Mouse (Mus musculus): ENCODE results near the gene Coro2a. TPM values are rescaled to one million over a fixed set of nuclear protein-coding genes. Genes with fewer than 3 reads are reported as not detected.

Gene Coro2a
- polyA plus RNA-seq, 1 experiment, result 9.1 TPM

- under 1% methylated on average over 44 of the region's 46 CpGs for WGBS
- peak; percentile 59 for DNase-seq
- peak within 1 kb of the TSS; percentile 63 for H3K4me3 ChIP-seq (replicated peaks; ENCODE audit: extremely low read depth, low read depth, low read length)
- TF ChIP-seq POLR2A (IDR thresholded peaks at IDR 0.05; ENCODE audit: borderline replicate concordance, extremely low read depth, low read depth, low read length) (peak; percentile 59; the same call in 1 of the 2 replicates), CTCF (IDR thresholded peaks at IDR 0.05; ENCODE audit: insufficient read depth, low read length) (peak; percentile 60)
- H3K4me1 ChIP-seq (ENCODE audit: control insufficient read depth, insufficient read depth, low read length), result no peaks in the 10 kb centered on the region
These were observed 66.1 kb downstream of the Coro2a start, which contains the start of gene Trim14 for GRCm38 (mm10) chr4:46535840-46536361. Trim14 (minus strand) TSS chr4:46536141.

- peak; percentile 18 for DNase-seq
- H3K4me1 ChIP-seq (ENCODE audit: control insufficient read depth, insufficient read depth, low read length), result no peaks in the 10 kb centered on the region
- TF ChIP-seq CTCF (IDR thresholded peaks at IDR 0.05; ENCODE audit: insufficient read depth, low read length), result no peak
- 0 out of 2 replicates have a peak, but pooled peaks have one; percentile 17 for TF ChIP-seq POLR2A (IDR thresholded peaks at IDR 0.05; ENCODE audit: borderline replicate concordance, extremely low read depth, low read depth, low read length)
- peak overlapping the region; percentile 63 for H3K4me3 ChIP-seq (replicated peaks; ENCODE audit: extremely low read depth, low read depth, low read length)
- WGBS, result 7% methylated on average over 16 of the region's 16 CpGs
These were observed 66.7 kb downstream of the Coro2a start for GRCm38 (mm10) chr4:46535094-46535830.

GRCm38 (mm10) chr4:46533934-46534720 is 67.9 kb downstream of the Coro2a start:
- no peak for DNase-seq
- H3K4me3 ChIP-seq (replicated peaks; ENCODE audit: extremely low read depth, low read depth, low read length), result peak overlapping the region; percentile 3
- H3K4me1 ChIP-seq (ENCODE audit: control insufficient read depth, insufficient read depth, low read length), result no peaks in the 10 kb centered on the region
- 13% methylated on average over 29 of the region's 29 CpGs for WGBS
- TF ChIP-seq CTCF (IDR thresholded peaks at IDR 0.05; ENCODE audit: insufficient read depth, low read length), result no peak
- peak; percentile 22; the same call in 1 of the 2 replicates for TF ChIP-seq POLR2A (IDR thresholded peaks at IDR 0.05; ENCODE audit: borderline replicate concordance, extremely low read depth, low read depth, low read length)

- DNase-seq, result no peak
These were observed 69.1 kb downstream of the Coro2a start for GRCm38 (mm10) chr4:46532926-46533325.

GRCm38 (mm10) chr4:46532511-46532910 is 69.5 kb downstream of the Coro2a start:
- Histone ChIP-seq H3K4me3 (replicated peaks; ENCODE audit: extremely low read depth, low read depth, low read length) (no peak overlapping the region), H3K4me1 (ENCODE audit: control insufficient read depth, insufficient read depth, low read length) (no peaks in the 10 kb centered on the region)
- TF ChIP-seq POLR2A (IDR thresholded peaks at IDR 0.05; ENCODE audit: borderline replicate concordance, extremely low read depth, low read depth, low read length), result no peak
- no peak for TF ChIP-seq CTCF (IDR thresholded peaks at IDR 0.05; ENCODE audit: insufficient read depth, low read length)
- WGBS, result 74% methylated on average over 2 of the region's 2 CpGs
- DNase-seq, result no peak

More at GRCm38 (mm10) chr4:46532926-46533325, 69.1 kb downstream of the Coro2a start:
- 81% methylated on average over 7 of the region's 7 CpGs for WGBS
- no peak overlapping the region for H3K4me3 ChIP-seq (replicated peaks; ENCODE audit: extremely low read depth, low read depth, low read length)
- TF ChIP-seq POLR2A (IDR thresholded peaks at IDR 0.05; ENCODE audit: borderline replicate concordance, extremely low read depth, low read depth, low read length) (no peak), CTCF (IDR thresholded peaks at IDR 0.05; ENCODE audit: insufficient read depth, low read length) (no peak)
- H3K4me1 ChIP-seq (ENCODE audit: control insufficient read depth, insufficient read depth, low read length), result no peaks in the 10 kb centered on the region

GRCm38 (mm10) chr4:46529722-46530121 is 72.3 kb downstream of the Coro2a start:
- no peak overlapping the region for H3K4me3 ChIP-seq (replicated peaks; ENCODE audit: extremely low read depth, low read depth, low read length)
- WGBS, result 63% methylated on average over 7 of the region's 7 CpGs
- TF ChIP-seq CTCF (IDR thresholded peaks at IDR 0.05; ENCODE audit: insufficient read depth, low read length) (no peak), POLR2A (IDR thresholded peaks at IDR 0.05; ENCODE audit: borderline replicate concordance, extremely low read depth, low read depth, low read length) (no peak)
- DNase-seq, result no peak
- peaks cover 4% of the 10 kb centered on the region for H3K4me1 ChIP-seq (ENCODE audit: control insufficient read depth, insufficient read depth, low read length)

- WGBS, result 3% methylated on average over 7 of the region's 7 CpGs
- peaks cover 4% of the 10 kb centered on the region for H3K4me1 ChIP-seq (ENCODE audit: control insufficient read depth, insufficient read depth, low read length)
- H3K4me3 ChIP-seq (replicated peaks; ENCODE audit: extremely low read depth, low read depth, low read length), result peak overlapping the region; percentile 50
- DNase-seq, result peak; percentile 41
- no peak for TF ChIP-seq CTCF (IDR thresholded peaks at IDR 0.05; ENCODE audit: insufficient read depth, low read length)
- peak; percentile 67; the same call in 1 of the 2 replicates for TF ChIP-seq POLR2A (IDR thresholded peaks at IDR 0.05; ENCODE audit: borderline replicate concordance, extremely low read depth, low read depth, low read length)
These were observed 74.5 kb downstream of the Coro2a start for GRCm38 (mm10) chr4:46527558-46527926.

- no peak for DNase-seq
- TF ChIP-seq CTCF (IDR thresholded peaks at IDR 0.05; ENCODE audit: insufficient read depth, low read length) (peak; percentile 57), POLR2A (IDR thresholded peaks at IDR 0.05; ENCODE audit: borderline replicate concordance, extremely low read depth, low read depth, low read length) (no peak)
- H3K4me3 ChIP-seq (replicated peaks; ENCODE audit: extremely low read depth, low read depth, low read length), result peak overlapping the region; percentile 39
- peaks cover 4% of the 10 kb centered on the region for H3K4me1 ChIP-seq (ENCODE audit: control insufficient read depth, insufficient read depth, low read length)
- 32% methylated on average over 17 of the region's 17 CpGs for WGBS
These were observed 75.0 kb downstream of the Coro2a start for GRCm38 (mm10) chr4:46526798-46527557.

GRCm38 (mm10) chr4:46526226-46526625 is 75.8 kb downstream of the Coro2a start:
- TF ChIP-seq CTCF (IDR thresholded peaks at IDR 0.05; ENCODE audit: insufficient read depth, low read length), result no peak
- TF ChIP-seq POLR2A (IDR thresholded peaks at IDR 0.05; ENCODE audit: borderline replicate concordance, extremely low read depth, low read depth, low read length), result no peak
- WGBS, result 84% methylated on average over 3 of the region's 3 CpGs
- peaks cover 4% of the 10 kb centered on the region for H3K4me1 ChIP-seq (ENCODE audit: control insufficient read depth, insufficient read depth, low read length)
- no peak overlapping the region for H3K4me3 ChIP-seq (replicated peaks; ENCODE audit: extremely low read depth, low read depth, low read length)
- no peak for DNase-seq

Data from lung, adult 2 months (tissue).